Mouse (Mus musculus) megakaryocyte, embryonic 14.5 days (primary cell): ENCODE data around the gene Shc3. TPM values are rescaled to one million over a fixed set of nuclear protein-coding genes. Genes with fewer than 3 reads are reported as not detected.
A peak's percentile ranks its signal among the peaks of the same experiment; 100 is the strongest.

Experiments
- H3K27me3 ChIP-seq: replicated peaks from 2 replicates; pipeline ENCODE3; 2012; ENCODE audit warnings: inconsistent platforms
- H3K36me3 ChIP-seq: replicated peaks from 2 replicates; pipeline ENCODE3; 2012; ENCODE audit warnings: low read length, inconsistent platforms, mixed read lengths
- H3K4me1 ChIP-seq: 2 replicates; pipeline ENCODE4 v1.6.1; 2012; ENCODE audit warnings: inconsistent platforms
- H3K4me3 ChIP-seq: replicated peaks from 2 replicates; pipeline ENCODE3; 2012; ENCODE audit warnings: moderate library complexity, mild to moderate bottlenecking, inconsistent platforms
- H3K9me3 ChIP-seq: 2 replicates; pipeline ENCODE4 v1.6.1; 2012; ENCODE audit warnings: inconsistent platforms
- FLI1 ChIP-seq: IDR thresholded peaks from 2 replicates; pipeline ENCODE4 v1.6.1; 2012; ENCODE audit warnings: low read length, inconsistent platforms, mixed read lengths
- GATA1 ChIP-seq: IDR thresholded peaks from 3 replicates; pipeline ENCODE4 v1.6.1; 2012; ENCODE audit warnings: mixed read lengths, low read length, inconsistent platforms, borderline replicate concordance
- polyA plus RNA-seq: library from polyadenylated mRNA; stranded (reverse); fragments of >175 nt; gene quantifications from 2 replicates; pipeline ENCODE4 v1.2.3, GENCODE M21; 2012; ENCODE audit warnings: low replicate concordance; ENCODE audit not compliant: insufficient read depth

Shc3 gene
- polyA plus RNA-seq, 1 experiment: not detected

DNA sequence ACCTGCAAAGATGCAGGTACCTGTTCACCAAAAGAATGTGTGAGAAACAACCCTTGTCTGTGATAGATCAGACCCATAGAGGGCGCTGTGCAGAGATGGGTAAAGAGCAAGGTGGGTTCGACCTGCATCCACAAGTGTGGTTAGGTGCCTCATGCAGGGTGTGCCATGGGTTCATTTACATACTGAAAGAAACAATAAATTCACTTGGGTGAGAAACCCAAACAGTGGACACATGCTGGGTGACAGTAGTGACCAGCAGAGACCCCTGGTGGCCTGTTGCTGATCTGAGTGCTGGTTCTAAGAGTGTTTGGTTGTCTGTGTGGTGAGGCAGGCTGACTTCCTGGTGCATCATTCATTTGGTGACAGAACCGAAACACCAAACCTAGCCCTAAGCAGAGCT is 155.8 kb downstream of the Shc3 start:
- H3K27me3 ChIP-seq: peaks cover 30% of the 10 kb centered on the region
- H3K36me3 ChIP-seq: no peaks in the 10 kb centered on the region
- peaks cover 5% of the 10 kb centered on the region; the same call in 1 of the 2 replicates for H3K4me1 ChIP-seq
- peaks cover 18% of the 10 kb centered on the region for H3K9me3 ChIP-seq
- no peak for TF ChIP-seq FLI1
- no peak for TF ChIP-seq GATA1
- no peak overlapping the region for H3K4me3 ChIP-seq

DNA sequence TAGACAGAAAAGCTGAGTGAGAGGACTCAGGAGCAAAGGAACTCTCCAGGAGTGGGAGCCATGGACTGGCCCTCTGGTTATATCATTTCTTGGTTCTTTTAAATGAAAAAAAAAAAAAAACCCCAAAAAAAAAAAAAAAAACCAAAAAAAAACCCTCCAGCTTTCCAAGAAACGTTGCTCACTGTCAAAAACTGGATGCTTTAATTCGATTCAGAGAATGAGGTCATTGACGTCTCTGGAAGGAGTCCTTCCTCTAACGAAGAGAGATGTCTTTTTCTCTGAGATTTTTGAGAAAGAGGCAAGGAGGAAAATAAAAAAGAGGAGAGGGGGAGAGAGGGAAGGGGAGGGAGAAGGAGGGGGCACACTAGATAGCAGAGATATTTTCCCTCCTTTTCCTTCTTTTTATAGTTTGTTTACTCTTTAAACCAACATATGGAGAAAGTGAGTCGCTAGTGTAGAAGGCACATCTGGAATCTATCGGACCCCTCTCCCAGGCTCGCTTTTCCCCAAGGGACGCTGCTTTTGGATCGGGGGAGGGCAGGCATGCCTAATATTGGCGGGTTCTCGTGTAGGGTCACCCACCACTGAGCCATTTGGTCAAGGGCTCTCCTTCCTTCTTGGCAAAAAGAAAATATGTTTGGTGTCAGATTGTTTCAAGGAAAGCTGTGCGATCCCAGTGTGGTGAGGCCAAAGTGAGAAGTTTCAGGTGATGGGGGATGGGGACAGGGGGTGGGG is 157.4 kb downstream of the Shc3 start:
- Histone ChIP-seq H3K4me1 (no peaks in the 10 kb centered on the region), H3K9me3 (peaks cover 18% of the 10 kb centered on the region), H3K4me3 (no peak overlapping the region), H3K27me3 (peaks cover 44% of the 10 kb centered on the region), H3K36me3 (no peaks in the 10 kb centered on the region)
- no peak for TF ChIP-seq FLI1
- no peak for TF ChIP-seq GATA1

DNA sequence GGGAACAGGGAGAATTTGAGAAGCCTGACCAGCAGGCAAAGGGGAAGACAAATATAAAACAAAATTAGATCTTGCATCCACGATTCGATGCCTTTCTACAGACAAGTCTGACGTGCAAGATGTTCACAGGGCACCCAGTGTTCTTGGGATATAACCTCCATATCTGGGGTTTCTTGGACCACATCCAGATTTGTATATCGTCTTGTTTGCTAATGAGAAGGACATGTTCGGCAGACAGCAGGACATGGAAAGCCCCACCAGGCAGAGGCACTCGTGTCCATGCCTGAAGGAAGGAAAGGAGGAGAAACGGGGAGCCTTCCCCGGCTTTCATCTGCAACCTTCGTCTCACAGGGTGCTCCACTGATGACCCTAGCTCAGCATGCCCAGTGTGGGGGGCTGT is 158.0 kb downstream of the Shc3 start:
- peaks cover 18% of the 10 kb centered on the region for H3K9me3 ChIP-seq
- no peak overlapping the region for H3K4me3 ChIP-seq
- peaks cover 49% of the 10 kb centered on the region for H3K27me3 ChIP-seq
- no peaks in the 10 kb centered on the region for H3K36me3 ChIP-seq
- H3K4me1 ChIP-seq: no peaks in the 10 kb centered on the region
- TF ChIP-seq FLI1 (no peak), GATA1 (no peak)

DNA sequence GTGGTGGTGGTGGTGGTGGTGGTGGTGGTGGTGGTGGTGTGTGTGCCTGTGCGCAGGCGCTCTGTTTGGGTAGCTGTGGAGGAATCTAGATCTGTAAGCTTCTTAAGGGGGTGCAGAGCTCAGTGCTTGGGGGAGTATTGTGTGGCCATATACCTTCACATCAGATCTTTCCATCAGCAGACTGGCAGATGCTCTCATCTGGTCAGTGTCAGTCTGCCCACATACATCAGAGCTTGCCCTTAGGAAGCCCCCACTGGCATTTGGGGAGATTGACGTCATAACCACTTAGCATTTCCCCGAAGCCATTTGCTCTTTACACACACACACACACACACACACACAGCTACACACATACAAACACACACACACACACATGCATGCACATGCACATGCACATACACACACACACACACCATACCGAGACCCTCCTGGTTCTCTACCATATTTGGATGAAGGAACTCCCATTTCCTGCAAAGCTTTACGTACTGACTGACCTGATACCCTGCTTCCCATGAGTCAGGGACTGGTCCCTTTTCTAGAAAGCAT is 159.2 kb downstream of the Shc3 start:
- no peak overlapping the region for H3K4me3 ChIP-seq
- H3K9me3 ChIP-seq: peaks cover 7% of the 10 kb centered on the region

DNA sequence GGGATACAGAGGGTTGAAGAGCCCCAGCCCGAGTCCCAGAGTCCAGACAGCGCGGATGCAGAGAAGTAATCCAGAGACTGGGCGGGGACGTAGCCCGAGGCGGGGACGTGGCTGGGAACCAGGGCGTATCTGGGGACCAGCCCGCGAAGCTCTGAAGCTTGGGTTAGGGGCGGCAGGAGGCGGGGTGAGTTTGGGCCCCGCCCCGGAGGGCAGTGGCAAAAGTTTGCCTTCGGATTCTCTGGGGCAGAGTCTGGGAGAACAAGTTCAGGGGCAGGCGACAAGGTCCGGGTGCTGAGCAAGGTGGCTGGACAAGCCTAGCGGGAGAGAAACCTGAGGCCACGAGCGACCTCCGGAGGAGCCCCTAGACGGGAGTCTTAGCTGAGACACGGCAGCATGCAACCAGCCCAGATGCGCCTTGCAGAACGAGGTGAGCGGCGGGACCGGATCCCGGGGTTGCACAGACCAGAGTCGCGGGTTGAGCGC is 160.7 kb downstream of the Shc3 start, which contains the start of gene S1pr3:
S1pr3 (plus strand) TSS at position 121 of the 483 bp plus-strand sequence.
- peaks cover 53% of the 10 kb centered on the region for H3K27me3 ChIP-seq
- H3K4me1 ChIP-seq: peaks cover 4% of the 10 kb centered on the region; the same call in 1 of the 2 replicates
- H3K36me3 ChIP-seq: no peaks in the 10 kb centered on the region
- H3K4me3 ChIP-seq: peak within 1 kb of the TSS; percentile 33
- no peak for TF ChIP-seq FLI1
- no peak for TF ChIP-seq GATA1
- peaks cover 6% of the 10 kb centered on the region; the same call in 1 of the 2 replicates for H3K9me3 ChIP-seq

More for the DNA sequence above, 159.2 kb downstream of the Shc3 start:
- Histone ChIP-seq H3K27me3 (peaks cover 53% of the 10 kb centered on the region), H3K36me3 (no peaks in the 10 kb centered on the region), H3K4me1 (peaks cover 4% of the 10 kb centered on the region; the same call in 1 of the 2 replicates)
- TF ChIP-seq GATA1 (no peak), FLI1 (no peak)

DNA sequence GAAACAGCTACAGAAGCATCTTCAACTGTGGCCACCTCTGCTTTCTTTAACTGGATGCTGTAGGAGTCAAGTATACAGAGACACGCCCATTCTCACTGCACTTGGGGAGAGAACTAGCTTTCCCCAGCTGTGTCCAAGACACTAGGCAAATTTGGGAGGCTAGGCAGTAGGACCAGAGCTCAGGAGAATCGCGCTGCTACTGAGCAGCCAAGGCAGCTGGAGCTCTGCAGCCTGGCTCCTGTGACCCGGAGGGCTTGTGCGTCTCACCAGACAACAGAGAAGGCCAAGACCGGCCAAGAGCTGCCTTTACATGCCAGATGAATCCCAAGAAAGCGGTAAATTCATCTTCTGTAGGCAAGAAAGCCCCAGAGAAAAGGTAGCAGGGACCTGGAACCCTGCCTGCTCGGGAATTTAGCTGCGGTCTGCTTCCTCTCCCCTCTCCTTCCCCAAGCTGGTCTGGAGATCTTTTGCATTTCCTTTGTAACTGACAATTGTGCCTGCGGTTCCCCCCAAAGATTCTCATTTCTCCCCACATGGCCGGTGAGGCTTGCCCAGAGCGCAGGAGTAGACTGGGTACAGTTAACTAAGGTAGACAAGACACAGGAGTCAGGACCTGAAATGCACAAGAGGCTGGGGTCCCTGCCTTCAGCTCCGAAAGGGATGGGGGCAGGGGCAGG is 161.5 kb downstream of the Shc3 start:
- H3K36me3 ChIP-seq: no peaks in the 10 kb centered on the region
- H3K9me3 ChIP-seq: peaks cover 6% of the 10 kb centered on the region; the same call in 1 of the 2 replicates
- TF ChIP-seq GATA1 (no peak), FLI1 (no peak)
- H3K4me1 ChIP-seq: peaks cover 4% of the 10 kb centered on the region; the same call in 1 of the 2 replicates
- peaks cover 53% of the 10 kb centered on the region for H3K27me3 ChIP-seq
- H3K4me3 ChIP-seq: no peak overlapping the region

DNA sequence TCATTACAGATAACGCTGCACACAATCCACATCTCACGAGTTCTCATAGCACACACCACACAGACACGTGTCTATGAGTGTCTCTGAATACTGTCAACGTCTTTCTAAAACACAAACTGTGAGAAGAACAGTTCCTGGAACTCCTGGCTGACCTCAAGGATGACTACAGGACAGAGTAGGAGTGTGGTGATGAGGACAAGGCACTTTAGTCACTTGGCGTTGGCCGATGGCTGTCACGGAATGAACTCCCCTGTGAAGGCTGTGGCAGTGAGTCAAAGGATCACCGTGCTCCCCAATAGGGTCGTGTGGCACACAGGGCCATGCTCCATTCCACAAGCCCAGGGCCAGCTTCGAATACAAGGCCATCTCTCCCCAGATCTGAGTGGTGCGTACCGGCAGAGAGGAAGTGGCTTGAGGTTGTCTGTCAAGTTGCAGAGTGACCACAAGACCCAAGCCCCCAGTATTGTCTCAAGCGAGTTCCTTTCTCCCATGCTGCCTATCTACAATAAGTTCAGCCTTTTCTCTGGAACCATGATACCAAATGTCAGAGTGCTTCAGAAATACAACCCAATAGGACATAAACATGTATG is 163.4 kb downstream of the Shc3 start:
- Histone ChIP-seq H3K9me3 (peaks cover 6% of the 10 kb centered on the region; the same call in 1 of the 2 replicates), H3K4me3 (no peak overlapping the region)
- TF ChIP-seq GATA1 (no peak), FLI1 (no peak)

DNA sequence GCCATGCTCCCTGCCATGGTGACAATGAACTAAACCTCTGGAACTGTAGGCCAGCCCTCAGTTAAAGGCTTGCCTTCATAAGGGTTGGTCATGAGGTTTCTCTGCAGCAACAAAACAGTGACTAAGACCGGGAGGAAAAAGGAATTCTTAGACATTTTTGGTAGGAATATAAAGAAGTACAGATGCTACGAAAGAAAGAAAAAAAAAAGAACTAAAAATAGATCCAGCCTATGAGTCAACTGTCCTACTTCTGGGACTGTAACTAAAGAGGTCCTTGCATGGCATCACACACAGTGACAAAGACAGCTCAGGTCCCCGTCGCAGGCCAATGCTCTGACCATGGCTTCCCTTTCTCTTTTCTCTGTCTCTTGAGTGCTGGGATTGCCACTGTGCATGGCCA is 164.7 kb downstream of the Shc3 start:
- TF ChIP-seq FLI1 (no peak), GATA1 (no peak)
- Histone ChIP-seq H3K4me1 (peaks cover 7% of the 10 kb centered on the region; the same call in 1 of the 2 replicates), H3K9me3 (peaks cover 8% of the 10 kb centered on the region; the same call in 1 of the 2 replicates), H3K27me3 (peaks cover 41% of the 10 kb centered on the region), H3K36me3 (no peaks in the 10 kb centered on the region), H3K4me3 (no peak overlapping the region)

More for the DNA sequence above, 163.4 kb downstream of the Shc3 start:
- H3K27me3 ChIP-seq: peaks cover 47% of the 10 kb centered on the region
- H3K4me1 ChIP-seq: peaks cover 7% of the 10 kb centered on the region; the same call in 1 of the 2 replicates
- no peaks in the 10 kb centered on the region for H3K36me3 ChIP-seq

DNA sequence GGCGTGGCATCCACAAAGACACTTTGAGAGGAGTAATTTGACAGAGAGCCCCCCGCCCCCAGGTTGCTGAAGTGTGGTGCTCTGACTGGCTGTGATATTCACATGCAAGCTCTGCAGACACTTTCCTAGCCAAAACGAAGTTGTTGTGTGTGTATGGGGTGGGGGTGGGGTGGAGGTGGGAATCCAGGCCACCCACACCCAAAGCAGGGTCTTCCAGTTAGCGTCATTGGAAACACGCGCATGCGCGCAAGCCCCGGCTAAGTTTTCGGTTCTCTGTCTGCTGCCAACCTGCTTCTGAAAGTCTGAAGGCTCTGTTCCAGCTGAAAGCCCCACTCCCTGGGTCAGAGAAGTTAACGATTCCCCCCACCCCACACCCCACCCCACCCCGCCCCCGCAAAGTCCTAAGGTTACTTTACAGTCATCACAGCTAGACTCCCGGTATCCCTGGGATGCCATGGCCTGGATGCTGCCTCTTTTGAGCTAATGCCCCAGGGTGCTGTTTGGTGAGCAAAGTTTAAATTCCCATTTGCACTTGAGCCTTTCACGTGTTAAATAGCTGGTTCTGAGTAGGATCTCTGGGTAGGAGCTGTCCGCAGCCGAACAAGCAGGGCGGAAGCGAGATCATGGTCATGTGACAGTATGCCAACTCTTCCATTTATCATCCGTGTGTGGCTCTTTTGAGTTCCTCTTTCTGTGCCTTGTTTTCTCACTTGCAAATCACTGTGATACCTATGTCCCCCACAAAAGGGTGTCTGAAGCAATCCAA is 168.3 kb downstream of the Shc3 start:
- TF ChIP-seq FLI1 (no peak), GATA1 (no peak)
- Histone ChIP-seq H3K4me3 (peak overlapping the region; percentile 50), H3K4me1 (peaks cover 6% of the 10 kb centered on the region; the same call in 1 of the 2 replicates), H3K36me3 (no peaks in the 10 kb centered on the region), H3K27me3 (peaks cover 7% of the 10 kb centered on the region), H3K9me3 (peaks cover 8% of the 10 kb centered on the region; the same call in 1 of the 2 replicates)
